Mouse (Mus musculus): ENCODE data around the gene Ifnk. TPM values are rescaled to one million over a fixed set of nuclear protein-coding genes. Genes with fewer than 3 reads are reported as not detected.

Gene Ifnk
- total and polyA plus RNA-seq, 2 experiments from 2014 or later = not detected

DNA sequence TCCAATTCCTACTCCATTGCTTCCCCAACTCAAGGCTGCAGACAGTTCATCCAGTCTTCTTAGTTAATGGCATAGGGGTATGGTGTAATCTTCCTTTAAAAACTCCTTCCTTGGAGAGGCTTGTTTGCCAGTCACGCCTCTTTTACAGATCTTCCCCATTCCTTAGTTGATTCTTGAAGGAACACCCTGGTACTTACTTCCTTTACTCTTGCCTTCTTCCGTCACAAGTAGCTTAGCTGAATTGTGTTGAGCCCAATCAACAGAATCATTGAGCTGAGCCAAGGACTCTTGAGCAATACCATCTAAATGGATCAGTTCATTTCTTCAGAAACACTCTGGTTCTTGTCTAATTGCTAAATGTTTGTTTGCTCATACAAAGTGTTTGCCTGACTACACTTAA, 13.4 kb downstream of the Ifnk start:
- ATAC-seq (ENCODE audit: insufficient read depth, low read depth) (no peak), DNase-seq (ENCODE audit: low spot score) (no peak)

DNA sequence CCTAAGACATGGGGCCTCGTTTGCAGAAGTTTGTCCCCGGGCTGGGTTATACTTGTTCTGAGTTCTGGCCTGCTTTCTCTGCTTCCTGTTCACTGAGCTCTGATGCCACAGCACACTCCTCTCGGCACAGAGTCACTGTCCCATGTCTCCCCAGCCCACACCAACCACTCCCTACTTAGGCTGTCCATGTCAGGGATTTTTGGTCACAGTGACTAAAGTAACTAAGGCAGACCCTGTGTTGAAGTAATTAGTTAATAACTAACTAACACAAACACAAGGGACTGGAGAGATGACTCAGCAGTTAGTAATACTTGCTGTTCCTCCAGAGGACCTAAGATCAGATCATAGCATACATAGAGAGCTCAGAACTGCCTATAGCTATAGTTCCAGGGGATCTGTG, 14.1 kb downstream of the Ifnk start:
- Histone ChIP-seq H3K9me3 (replicated peaks; ENCODE audit: control insufficient read depth, low read length) (no peaks in the 10 kb centered on the region), H3K36me3 (replicated peaks; ENCODE audit: control insufficient read depth, insufficient read depth, low read length) (no peaks in the 10 kb centered on the region), H3K4me2 (ENCODE audit: low read depth, low read length) (no peak overlapping the region), H3K9ac (replicated peaks; ENCODE audit: low read depth, low read length) (no peak overlapping the region), H3K27ac (ENCODE audit: low read depth) (no peak overlapping the region), H3K27me3 (ENCODE audit: control insufficient read depth, insufficient read depth, low read length) (no peaks in the 10 kb centered on the region), H3K4me1 (ENCODE audit: control insufficient read depth, insufficient read depth) (no peaks in the 10 kb centered on the region), H3K4me3 (ENCODE audit: low read depth, low read length) (no peak overlapping the region)
- no peak for ATAC-seq (ENCODE audit: insufficient read depth, low read depth)
- TF ChIP-seq EP300 (IDR thresholded peaks at IDR 0.05; ENCODE audit: low read depth) = no peak
- DNase-seq (ENCODE audit: low spot score) = no peak
- 66% methylated on average over 3 of the region's 3 CpGs for WGBS

More for the DNA sequence above, 13.4 kb downstream of the Ifnk start:
- H3K4me3 ChIP-seq (ENCODE audit: low read depth, low read length) = no peak overlapping the region
- no peak overlapping the region for H3K9ac ChIP-seq (replicated peaks; ENCODE audit: low read depth, low read length)
- no peak overlapping the region for H3K27ac ChIP-seq (ENCODE audit: low read depth)
- no peak overlapping the region for H3K4me2 ChIP-seq (ENCODE audit: low read depth, low read length)
- no peaks in the 10 kb centered on the region for H3K36me3 ChIP-seq (replicated peaks; ENCODE audit: control insufficient read depth, insufficient read depth, low read length)
- WGBS = 71% methylated on average over 2 of the region's 2 CpGs
- no peaks in the 10 kb centered on the region for H3K4me1 ChIP-seq (ENCODE audit: control insufficient read depth, insufficient read depth)
- no peaks in the 10 kb centered on the region for H3K27me3 ChIP-seq (ENCODE audit: control insufficient read depth, insufficient read depth, low read length)
- H3K9me3 ChIP-seq (replicated peaks; ENCODE audit: control insufficient read depth, low read length) = no peaks in the 10 kb centered on the region
- TF ChIP-seq EP300 (IDR thresholded peaks at IDR 0.05; ENCODE audit: low read depth) (no peak), CTCF (IDR thresholded peaks at IDR 0.05; ENCODE audit: low read depth) (no peak)

- DNase-seq (ENCODE audit: low spot score) (no peak), ATAC-seq (ENCODE audit: insufficient read depth, low read depth) (no peak)
- no peaks in the 10 kb centered on the region for H3K27me3 ChIP-seq (ENCODE audit: control insufficient read depth, insufficient read depth, low read length)
- WGBS = 67% methylated on average over 5 of the region's 5 CpGs
- H3K4me3 ChIP-seq (ENCODE audit: low read depth, low read length) = no peak overlapping the region
- no peaks in the 10 kb centered on the region for H3K9me3 ChIP-seq (replicated peaks; ENCODE audit: control insufficient read depth, low read length)
- no peak overlapping the region for H3K9ac ChIP-seq (replicated peaks; ENCODE audit: low read depth, low read length)
- H3K4me2 ChIP-seq (ENCODE audit: low read depth, low read length) = no peak overlapping the region
- TF ChIP-seq EP300 (IDR thresholded peaks at IDR 0.05; ENCODE audit: low read depth) (no peak), CTCF (IDR thresholded peaks at IDR 0.05; ENCODE audit: low read depth) (no peak)
- no peaks in the 10 kb centered on the region for H3K36me3 ChIP-seq (replicated peaks; ENCODE audit: control insufficient read depth, insufficient read depth, low read length)
- H3K27ac ChIP-seq (ENCODE audit: low read depth) = no peak overlapping the region
- no peaks in the 10 kb centered on the region for H3K4me1 ChIP-seq (ENCODE audit: control insufficient read depth, insufficient read depth)
Measured at GRCm38 (mm10) chr4:35167855-35168254, 16.0 kb downstream of the Ifnk start.

GRCm38 (mm10) chr4:35169571-35170125, 17.8 kb downstream of the Ifnk start:
- no peak for ATAC-seq (ENCODE audit: insufficient read depth, low read depth)
- no peak for DNase-seq (ENCODE audit: low spot score)

DNA sequence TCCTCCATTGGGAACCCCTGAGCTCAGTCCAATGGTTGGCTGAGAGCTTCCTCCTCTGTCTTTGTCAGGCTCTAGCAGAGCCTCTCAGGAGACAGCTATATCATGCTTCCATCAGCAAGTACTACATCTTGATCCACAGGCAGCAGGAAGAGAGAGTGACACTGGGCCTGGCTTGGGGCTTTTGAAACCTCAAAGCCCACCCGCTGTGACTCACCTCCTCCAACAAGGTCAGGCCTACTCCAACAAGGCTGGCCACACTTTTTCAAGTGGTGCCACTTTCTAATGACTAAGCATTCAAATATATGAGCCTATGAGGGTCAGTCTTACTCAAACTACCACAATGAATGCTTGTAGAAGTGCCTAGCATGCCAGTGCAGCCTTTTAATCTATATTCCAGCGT, 20.6 kb downstream of the Ifnk start:
- H3K27ac ChIP-seq (ENCODE audit: low read depth) = no peak overlapping the region
- 83% methylated on average over 2 of the region's 2 CpGs for WGBS

More at GRCm38 (mm10) chr4:35169571-35170125, 17.8 kb downstream of the Ifnk start:
- Histone ChIP-seq H3K4me1 (ENCODE audit: control insufficient read depth, insufficient read depth) (no peaks in the 10 kb centered on the region), H3K9ac (replicated peaks; ENCODE audit: low read depth, low read length) (no peak overlapping the region), H3K27me3 (ENCODE audit: control insufficient read depth, insufficient read depth, low read length) (no peaks in the 10 kb centered on the region), H3K4me3 (ENCODE audit: low read depth, low read length) (no peak overlapping the region), H3K9me3 (replicated peaks; ENCODE audit: control insufficient read depth, low read length) (no peaks in the 10 kb centered on the region), H3K36me3 (replicated peaks; ENCODE audit: control insufficient read depth, insufficient read depth, low read length) (no peaks in the 10 kb centered on the region), H3K4me2 (ENCODE audit: low read depth, low read length) (no peak overlapping the region), H3K27ac (ENCODE audit: low read depth) (no peak overlapping the region)
- 61% methylated on average over 13 of the region's 13 CpGs for WGBS
- TF ChIP-seq EP300 (IDR thresholded peaks at IDR 0.05; ENCODE audit: low read depth) (no peak), CTCF (IDR thresholded peaks at IDR 0.05; ENCODE audit: low read depth) (no peak)

GRCm38 (mm10) chr4:35173551-35173950, 21.7 kb downstream of the Ifnk start:
- WGBS = 72% methylated on average over 1 of the region's 1 CpGs
- Histone ChIP-seq H3K4me2 (ENCODE audit: low read depth, low read length) (no peak overlapping the region), H3K4me3 (ENCODE audit: low read depth, low read length) (no peak overlapping the region)

More for the DNA sequence above, 20.6 kb downstream of the Ifnk start:
- no peak overlapping the region for H3K4me3 ChIP-seq (ENCODE audit: low read depth, low read length)
- no peaks in the 10 kb centered on the region for H3K9me3 ChIP-seq (replicated peaks; ENCODE audit: control insufficient read depth, low read length)
- DNase-seq (ENCODE audit: low spot score) = no peak
- H3K36me3 ChIP-seq (replicated peaks; ENCODE audit: control insufficient read depth, insufficient read depth, low read length) = no peaks in the 10 kb centered on the region
- no peak for TF ChIP-seq EP300 (IDR thresholded peaks at IDR 0.05; ENCODE audit: low read depth)
- no peak for TF ChIP-seq CTCF (IDR thresholded peaks at IDR 0.05; ENCODE audit: low read depth)
- no peak overlapping the region for H3K4me2 ChIP-seq (ENCODE audit: low read depth, low read length)
- ATAC-seq (ENCODE audit: insufficient read depth, low read depth) = no peak
- H3K9ac ChIP-seq (replicated peaks; ENCODE audit: low read depth, low read length) = no peak overlapping the region
- no peaks in the 10 kb centered on the region for H3K4me1 ChIP-seq (ENCODE audit: control insufficient read depth, insufficient read depth)
- H3K27me3 ChIP-seq (ENCODE audit: control insufficient read depth, insufficient read depth, low read length) = no peaks in the 10 kb centered on the region

More at GRCm38 (mm10) chr4:35173551-35173950, 21.7 kb downstream of the Ifnk start:
- Histone ChIP-seq H3K27ac (ENCODE audit: low read depth) (no peak overlapping the region), H3K9ac (replicated peaks; ENCODE audit: low read depth, low read length) (no peak overlapping the region), H3K4me1 (ENCODE audit: control insufficient read depth, insufficient read depth) (no peaks in the 10 kb centered on the region), H3K9me3 (replicated peaks; ENCODE audit: control insufficient read depth, low read length) (no peaks in the 10 kb centered on the region), H3K36me3 (replicated peaks; ENCODE audit: control insufficient read depth, insufficient read depth, low read length) (no peaks in the 10 kb centered on the region), H3K27me3 (ENCODE audit: control insufficient read depth, insufficient read depth, low read length) (no peaks in the 10 kb centered on the region)
- TF ChIP-seq CTCF (IDR thresholded peaks at IDR 0.05; ENCODE audit: low read depth) = no peak
- TF ChIP-seq EP300 (IDR thresholded peaks at IDR 0.05; ENCODE audit: low read depth) = no peak
- ATAC-seq (ENCODE audit: insufficient read depth, low read depth) (no peak), DNase-seq (ENCODE audit: low spot score) (no peak)
